Comparison of ENCODE assay signal across 26 mouse cellular contexts in the genomic region with DNA sequence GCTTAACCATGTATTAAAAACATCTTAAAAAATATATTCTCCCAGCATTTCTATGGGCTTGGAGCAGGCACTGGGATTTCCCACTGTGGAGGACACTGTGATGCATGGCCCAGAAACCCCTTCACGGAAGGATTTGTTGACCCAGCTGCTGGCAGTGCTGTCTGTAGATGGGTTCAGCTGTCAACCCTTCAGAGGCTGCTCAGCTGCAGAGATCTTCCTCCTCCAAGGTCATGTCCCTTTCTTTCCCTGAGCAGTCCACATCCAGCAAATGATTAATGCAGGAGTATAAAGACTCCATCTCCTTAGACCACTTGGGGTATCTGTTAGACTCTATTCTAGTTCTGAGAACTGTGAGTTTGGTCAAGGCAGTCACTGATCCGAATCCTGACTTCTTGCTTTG.
DNase-seq lines count a peak whose midpoint lies in the region; ATAC-seq and TF ChIP-seq lines count a peak whose summit lies in the region.
"Had no signal": no experiment of that assay in that cellular context is flagged by ENCODE, and none has a peak within 500 bp of the region (broad histone marks: within the 10 kb centered on the region; RNA-seq: fewer than 3 reads in every experiment).

No protein-coding gene starts in this region.

- H3K27ac ChIP-seq in kidney, embryonic 16.5 days (ENCODE audit: low read length), result 0 out of 2 replicates have a peak overlapping the region, but pooled peaks have one; percentile 7
- H3K27ac ChIP-seq in left cerebral cortex, adult 2 months, result 0 out of 2 replicates have a peak overlapping the region, but pooled peaks have one; percentile 28
- H3K27ac ChIP-seq in cortical plate, adult 2 months (ENCODE audit: insufficient read depth, low read length), result 0 out of 2 replicates have a peak overlapping the region, but pooled peaks have one; percentile 20
- H3K27ac ChIP-seq: embryonic facial prominence, embryonic 15.5 days; forebrain, embryonic 12.5 days; heart, adult 2 months; heart, embryonic 13.5 days; hindbrain, embryonic 15.5 days; liver, embryonic 14.5 days; lung, embryonic 15.5 days had no signal

- no peak for DNase-seq in kidney, adult 18-20 months
- no peak for DNase-seq in left cerebral cortex, adult 2 months (ENCODE audit: extremely low spot score in 1 of 2, low spot score in 2 of 2)
- DNase-seq in left cerebral cortex, adult 18-20 months (ENCODE audit: low spot score in 2 of 2), result no peak
- peak; percentile 3 for DNase-seq in embryo, embryonic 9.5 days (ENCODE audit: extremely low spot score)
- no peak for DNase-seq in heart, adult 8-10 months (ENCODE audit: low spot score)
- DNase-seq: adrenal gland, postnatal 25 days; B cell, adult 2 months; cerebellum, adult 18-20 months; cerebellum, postnatal 10 days; forebrain, postnatal 0 days; heart, adult 2 months; heart, postnatal 10 days; layer of hippocampus, postnatal 36 days; liver; spleen, adult 18-20 months; thymus, postnatal 4 days had no signal

- intact Hi-C loops in left cerebral cortex, adult 2 months (cut with DNase I), result no loop called here

- no peak overlapping the region for H3K4me3 ChIP-seq in kidney, embryonic 16.5 days (ENCODE audit: low read length)
- no peak overlapping the region for H3K4me3 ChIP-seq in left cerebral cortex, adult 2 months
- no peak overlapping the region for H3K4me3 ChIP-seq in cortical plate, adult 2 months (ENCODE audit: insufficient read depth, low read length)
- H3K4me3 ChIP-seq: embryonic facial prominence, embryonic 15.5 days; forebrain, embryonic 12.5 days; heart, adult 2 months; heart, embryonic 13.5 days; hindbrain, embryonic 15.5 days; lung, embryonic 15.5 days had no signal

- no peak overlapping the region for H3K9ac ChIP-seq in kidney, embryonic 16.5 days (replicated peaks; ENCODE audit: low read length)
- H3K9ac ChIP-seq: embryonic facial prominence, embryonic 15.5 days; forebrain, embryonic 12.5 days; forebrain, postnatal 0 days; heart, embryonic 13.5 days; hindbrain, embryonic 15.5 days; liver, embryonic 14.5 days; lung, embryonic 15.5 days had no signal

- no peaks in the 10 kb centered on the region for H3K36me3 ChIP-seq in kidney, embryonic 16.5 days (ENCODE audit: insufficient read depth, low read length)
- H3K36me3 ChIP-seq: embryonic facial prominence, embryonic 15.5 days; forebrain, embryonic 12.5 days; heart, embryonic 13.5 days; hindbrain, embryonic 15.5 days; lung, embryonic 15.5 days had no signal

- no peaks in the 10 kb centered on the region for H3K9me3 ChIP-seq in kidney, embryonic 16.5 days (ENCODE audit: low read length)
- H3K9me3 ChIP-seq: embryonic facial prominence, embryonic 15.5 days; forebrain, embryonic 12.5 days; heart, embryonic 13.5 days; hindbrain, embryonic 15.5 days; lung, embryonic 15.5 days had no signal

- TF ChIP-seq CTCF in left cerebral cortex, adult 2 months (IDR thresholded peaks at IDR 0.05), result no peak
- no peak for TF ChIP-seq CTCF in cortical plate, adult 2 months (IDR thresholded peaks at IDR 0.05; ENCODE audit: extremely low read depth, insufficient read depth, low read length)

- peak; percentile 91 for ATAC-seq in kidney, embryonic 16.5 days (ENCODE audit: low FRiP score, low TSS enrichment)
- ATAC-seq: forebrain, postnatal 0 days; inflammation-experienced regulatory T-cells, adult 6 months had no signal

- no peak overlapping the region for H3K4me2 ChIP-seq in kidney, embryonic 16.5 days (replicated peaks; ENCODE audit: low read depth, low read length)
- H3K4me2 ChIP-seq: embryonic facial prominence, embryonic 15.5 days; forebrain, embryonic 12.5 days; heart, embryonic 13.5 days; hindbrain, embryonic 15.5 days; lung, embryonic 15.5 days; midbrain, embryonic 11.5 days had no signal

- TF ChIP-seq POLR2A in cortical plate, adult 2 months (IDR thresholded peaks at IDR 0.05; ENCODE audit: extremely low read depth, insufficient read depth, low read length), result no peak

- H3K27me3 ChIP-seq in kidney, embryonic 16.5 days (ENCODE audit: insufficient read depth, low read length), result no peaks in the 10 kb centered on the region
- H3K27me3 ChIP-seq: embryonic facial prominence, embryonic 15.5 days; forebrain, embryonic 12.5 days; heart, embryonic 13.5 days; hindbrain, embryonic 15.5 days; lung, embryonic 15.5 days had no signal

- peaks cover 6% of the 10 kb centered on the region for H3K4me1 ChIP-seq in kidney, embryonic 16.5 days (ENCODE audit: insufficient read depth, low read length)
- peaks cover 3% of the 10 kb centered on the region; the same call in 1 of the 2 replicates for H3K4me1 ChIP-seq in cortical plate, adult 2 months (ENCODE audit: control insufficient read depth, insufficient read depth, low read length)
- H3K4me1 ChIP-seq: embryonic facial prominence, embryonic 15.5 days; heart, embryonic 13.5 days had no signal

- WGBS in kidney, embryonic 16.5 days, result 30% methylated on average over 2 of the region's 2 CpGs
